Comparison of ENCODE assay signal across 22 mouse cellular contexts in genomic region chr11:4332961-4333360, GRCm38 (mm10).
DNase-seq lines count a peak whose midpoint lies in the region; ATAC-seq lines count a peak whose summit lies in the region.
"Had no signal": no experiment of that assay in that cellular context is flagged by ENCODE, and none has a peak within 500 bp of the region (broad histone marks: within the 10 kb centered on the region; RNA-seq: fewer than 3 reads in every experiment).

No protein-coding gene starts in this region.

- peak; percentile 60 for DNase-seq in heart, adult 11 months
- DNase-seq in heart, postnatal 4 days, result no peak
- DNase-seq in lung, postnatal 36 days, result peak; percentile 25
- no peak for DNase-seq in lung, postnatal 25 days (ENCODE audit: low spot score)
- no peak for DNase-seq in frontal cortex, postnatal 10 days (ENCODE audit: low spot score in 2 of 2)
- no peak for DNase-seq in c-Kit-positive CD71-positive TER-119-positive erythroid progenitor cells, embryonic 14.5 days (ENCODE audit: low spot score)
- no peak for DNase-seq in layer of hippocampus, adult 9-11 months
- DNase-seq: adrenal gland, postnatal 14 days; cerebellum, adult 18-20 months; cerebellum, postnatal 14 days; gastrocnemius, postnatal 36 days; heart, postnatal 14 days; kidney, adult 9 months; kidney, postnatal 10 days; lung, postnatal 4 days; midbrain, embryonic 14.5 days; thymus, adult 2 months; thymus, postnatal 36 days had no signal

- peak; percentile 80 for ATAC-seq in megakaryocyte progenitor cell, adult 5-6 weeks (replicated peaks; ENCODE audit: poor library complexity)
- ATAC-seq: forebrain, embryonic 14.5 days; intestine, postnatal 0 days; Patski had no signal

Comparison
In these comparisons a context has a peak if more than half of its experiments do, and no peak if none do; other contexts are left out.
1. DNase-seq: peak in heart, adult 11 months (single experiment) and lung, postnatal 36 days (single experiment); none in heart, postnatal 4 days (single experiment), lung, postnatal 25 days (single experiment), frontal cortex, postnatal 10 days (0 of 2), c-Kit-positive CD71-positive TER-119-positive erythroid progenitor cells, embryonic 14.5 days (single experiment) and layer of hippocampus, adult 9-11 months (single experiment).